Mouse (Mus musculus): ENCODE measurements around the gene Cxcl9. TPM values are rescaled to one million over a fixed set of nuclear protein-coding genes. Genes with fewer than 3 reads are reported as not detected.

The Cxcl9 gene
- polyA plus RNA-seq, 1 experiment = 7.3 TPM

- no peak for DNase-seq (ENCODE audit: low spot score)
Observed at GRCm38 (mm10) chr5:92336743-92337142, 8.9 kb upstream of the Cxcl9 start.

DNA sequence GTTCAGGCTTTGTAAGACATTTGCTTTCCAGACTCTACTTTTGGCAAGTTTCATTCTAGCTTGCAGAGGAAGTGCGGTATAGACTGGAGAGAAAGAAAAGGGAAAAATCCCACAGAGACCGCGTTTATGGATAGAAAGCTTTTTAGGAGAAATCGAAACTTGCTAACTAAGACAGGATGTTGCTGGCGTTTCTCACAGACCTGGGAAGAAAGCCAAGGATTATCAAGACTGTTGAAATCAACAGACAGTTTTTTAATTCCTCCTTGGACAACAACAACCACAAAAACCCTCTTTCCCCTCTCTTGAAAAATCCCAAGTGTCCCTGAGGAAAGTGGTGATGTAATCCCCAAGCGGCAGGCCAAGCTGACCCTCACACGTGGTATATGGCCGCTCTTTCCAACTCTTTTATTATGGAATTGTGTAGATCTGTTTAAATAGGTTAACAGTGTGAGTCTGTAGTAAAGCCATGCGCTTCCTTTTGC is 4.5 kb upstream of the Cxcl9 start:
- DNase-seq (ENCODE audit: low spot score) = no peak

GRCm38 (mm10) chr5:92331635-92332338 is 3.9 kb upstream of the Cxcl9 start, which contains the start of gene Art3:
Gene Art3 (plus strand): TSS chr5:92331827.
- DNase-seq (ENCODE audit: low spot score) = no peak

DNA sequence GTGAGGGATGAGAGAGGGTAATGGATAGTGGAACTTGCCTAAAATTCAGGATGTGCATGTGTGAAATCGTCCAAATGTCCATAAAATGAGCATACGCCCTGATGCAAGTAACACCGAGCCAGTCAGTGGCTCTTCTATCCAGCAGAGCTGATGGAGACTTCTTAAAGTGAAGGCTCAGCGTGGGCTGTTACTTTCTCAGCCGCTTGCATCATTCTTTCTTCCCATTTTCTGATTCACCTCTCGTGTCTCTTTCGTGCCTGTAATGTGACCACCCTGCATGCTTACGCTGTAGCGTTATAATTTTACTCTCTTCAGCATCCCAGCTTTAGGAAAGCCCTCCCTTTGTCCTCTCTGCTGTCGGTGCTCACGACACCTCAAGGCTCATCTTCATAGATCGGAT is 3.2 kb upstream of the Cxcl9 start:
- DNase-seq (ENCODE audit: low spot score) = no peak

DNA sequence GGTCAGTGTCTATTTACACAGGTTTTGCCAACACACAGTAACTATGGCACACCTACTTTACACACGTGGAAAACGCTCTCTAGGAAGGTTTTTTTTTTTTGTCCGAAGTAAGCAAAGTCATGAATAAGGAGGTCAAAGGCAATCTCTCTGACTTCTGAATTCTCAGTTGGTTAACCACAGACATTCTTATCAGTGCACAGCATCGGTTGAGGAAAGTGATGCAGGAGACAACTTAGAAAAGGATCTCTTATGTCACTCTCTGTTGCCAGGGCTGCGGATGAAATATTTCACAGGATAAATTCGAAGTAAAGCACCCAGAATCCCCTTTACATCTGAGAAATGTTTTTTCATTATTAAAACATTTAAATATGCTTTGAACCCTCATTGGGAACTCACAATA is 512 bp downstream of the Cxcl9 start:
- no peak for DNase-seq (ENCODE audit: low spot score)

DNA sequence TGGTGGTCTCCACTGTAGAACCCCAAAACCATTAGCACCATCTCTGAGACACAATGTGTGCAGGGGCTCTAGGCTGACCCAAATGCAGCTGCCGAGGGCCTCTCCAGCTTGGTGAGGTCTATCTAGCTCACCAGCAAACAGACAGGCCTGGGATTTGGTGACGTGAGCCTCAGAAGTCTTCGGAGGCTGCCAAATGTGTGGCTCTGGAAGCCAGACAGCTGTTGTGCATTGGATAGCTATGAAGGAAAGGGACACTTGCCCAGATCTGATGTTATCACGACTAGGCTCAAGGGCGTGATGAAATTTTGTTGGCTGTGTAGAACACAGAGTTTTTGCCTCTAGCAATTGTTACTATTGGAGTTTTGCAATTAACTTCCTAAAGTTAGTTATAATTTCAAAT is 4.6 kb downstream of the Cxcl9 start:
- no peak for DNase-seq (ENCODE audit: low spot score)

- no peak for DNase-seq (ENCODE audit: low spot score)
Observed at GRCm38 (mm10) chr5:92322612-92323011, 5.3 kb downstream of the Cxcl9 start.

DNA sequence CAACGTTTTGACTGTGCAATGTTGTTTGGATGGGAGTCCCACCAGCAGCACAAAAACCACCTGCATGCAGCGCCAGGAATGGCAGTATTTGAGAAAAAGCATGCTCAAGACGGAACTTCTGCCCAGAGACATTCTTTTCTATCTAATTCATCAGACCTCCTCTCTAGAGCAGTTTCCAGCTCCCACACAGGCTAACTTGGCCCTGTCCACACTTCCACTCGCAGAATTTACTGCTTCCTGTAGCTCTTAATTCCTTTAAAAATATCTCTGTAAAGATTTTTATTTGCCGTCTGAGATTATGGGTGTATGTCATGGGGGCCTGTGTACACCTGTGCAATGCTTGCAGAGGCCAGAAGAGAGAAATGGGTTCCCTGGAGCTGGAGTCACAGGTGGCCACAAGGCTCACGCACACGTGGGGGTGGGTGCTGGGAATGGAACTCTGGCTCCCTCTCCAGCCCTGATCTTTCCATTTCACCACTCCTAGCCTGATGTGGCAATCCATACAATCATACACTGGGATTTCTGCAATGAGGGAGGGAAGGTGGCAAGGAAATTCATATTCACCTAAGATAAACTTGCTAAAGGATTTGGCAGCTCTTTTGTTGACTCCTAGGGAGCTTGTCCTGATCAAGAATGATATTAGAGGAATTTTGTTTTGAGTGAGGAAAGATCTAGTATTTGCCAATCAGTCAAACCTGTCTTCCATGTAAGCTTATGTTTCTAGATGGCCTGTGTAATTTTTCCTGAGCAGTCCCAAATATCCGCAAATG is 6.1 kb downstream of the Cxcl9 start:
- no peak for DNase-seq (ENCODE audit: low spot score)

GRCm38 (mm10) chr5:92318596-92318995 is 9.3 kb downstream of the Cxcl9 start:
- DNase-seq (ENCODE audit: low spot score) = no peak

DNA sequence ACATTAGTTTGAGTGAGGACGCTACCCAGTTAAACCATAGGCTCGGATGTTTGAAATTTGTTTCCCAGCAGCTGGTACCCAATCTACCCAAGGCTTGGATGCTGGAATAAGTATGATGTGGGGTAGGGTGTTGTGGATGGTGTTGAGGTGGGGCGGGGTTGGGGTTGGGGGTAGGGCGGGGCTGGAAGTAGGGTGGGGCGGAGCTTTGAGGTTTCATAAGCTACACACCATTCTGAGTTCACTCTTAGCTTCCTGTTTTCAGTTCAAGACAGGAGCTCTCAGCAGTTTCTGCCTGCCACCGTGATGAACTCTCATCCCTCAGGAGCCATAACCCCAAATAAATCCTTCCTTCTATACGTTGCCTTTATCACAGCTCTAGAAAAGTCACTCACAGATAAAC is 9.8 kb downstream of the Cxcl9 start:
- DNase-seq (ENCODE audit: low spot score) = no peak

DNA sequence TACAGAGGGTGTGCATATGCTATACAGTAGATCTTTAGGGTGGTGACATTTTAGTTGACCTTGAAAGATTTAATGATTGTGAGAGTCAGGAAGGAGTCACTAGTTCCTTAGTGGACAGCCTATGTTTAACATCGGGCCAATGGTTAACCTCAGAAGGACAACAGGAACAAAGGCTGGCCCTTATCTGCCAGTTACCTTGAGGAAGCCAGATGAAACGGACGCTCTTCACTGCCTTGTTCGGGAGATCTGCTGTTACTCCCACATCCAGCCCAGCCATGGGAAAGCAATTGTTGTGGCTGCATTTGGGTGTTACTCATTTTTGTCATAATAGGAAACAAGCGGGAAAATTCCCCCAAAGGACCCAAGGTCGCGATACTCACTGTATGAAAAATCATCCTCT is 14.1 kb downstream of the Cxcl9 start:
- no peak for DNase-seq (ENCODE audit: low spot score)

DNA sequence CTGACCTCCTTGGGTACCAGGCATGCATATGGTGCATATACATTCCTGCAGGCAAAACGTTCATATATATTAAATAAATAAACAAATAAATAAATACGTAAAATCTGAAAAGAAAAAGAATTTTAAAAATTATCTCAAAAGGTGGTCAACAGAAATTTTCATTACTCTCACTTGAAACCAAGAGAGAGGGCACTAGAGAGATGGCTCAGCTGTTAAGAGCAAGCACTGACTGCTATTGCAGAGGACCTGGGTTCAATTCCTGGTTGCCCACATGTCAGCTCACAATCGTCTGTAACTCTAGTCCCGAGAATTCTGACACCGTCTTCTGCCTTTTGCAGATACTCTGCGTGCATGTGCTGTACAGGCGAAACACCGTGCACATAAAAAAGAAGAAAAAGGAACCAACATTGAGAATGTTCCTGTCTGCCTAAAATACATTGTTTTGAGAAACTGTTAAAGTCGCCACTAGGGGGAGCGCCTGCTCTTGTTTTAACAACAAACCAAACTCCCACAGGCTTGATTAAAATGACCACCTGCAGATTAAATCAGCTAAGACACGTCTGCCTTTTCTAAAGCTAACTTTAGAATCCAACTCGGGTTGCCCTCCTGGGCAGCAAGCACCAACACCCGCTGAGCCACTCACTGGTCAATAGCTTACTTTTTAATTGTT is 15.7 kb downstream of the Cxcl9 start:
- DNase-seq (ENCODE audit: low spot score) = peak; percentile 48

GRCm38 (mm10) chr5:92309681-92310511 is 18.0 kb downstream of the Cxcl9 start, which contains the start of gene Sdad1:
Gene Sdad1 (minus strand): TSS chr5:92310479.
- peak; percentile 80 for DNase-seq (ENCODE audit: low spot score)

GRCm38 (mm10) chr5:92304291-92304690 is 23.6 kb downstream of the Cxcl9 start:
- DNase-seq (ENCODE audit: low spot score) = no peak

DNA sequence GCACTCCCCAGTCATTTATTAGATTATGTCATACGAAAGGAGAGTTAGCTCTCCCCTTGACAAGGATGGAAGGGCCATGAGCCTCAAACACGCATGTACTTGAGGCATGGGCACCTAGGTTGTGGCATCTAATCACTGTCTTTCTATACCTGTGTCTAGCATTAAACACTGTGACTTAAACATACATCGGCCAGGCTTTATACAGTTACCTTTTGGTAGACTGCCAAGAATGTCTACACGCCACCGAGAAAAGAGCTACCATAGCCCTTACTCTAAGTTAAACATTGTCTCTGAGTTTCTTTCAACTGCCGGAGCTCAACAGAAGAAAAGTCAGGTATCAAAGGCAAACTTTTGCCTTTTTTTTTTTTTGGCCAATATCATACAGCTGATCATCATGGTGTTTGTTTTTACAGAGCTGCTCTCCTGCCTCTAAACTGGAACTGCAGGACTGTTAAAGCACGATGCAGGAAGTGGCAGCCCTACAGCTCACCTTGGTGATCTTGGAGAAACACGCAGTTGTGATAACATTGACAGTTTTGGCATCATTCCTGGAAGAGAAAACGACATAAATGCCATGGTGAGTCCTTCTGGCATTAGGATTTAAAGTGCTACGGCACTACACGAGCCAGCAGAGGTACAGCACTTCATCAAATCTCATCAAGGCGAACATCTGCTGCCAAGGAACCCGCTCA is 25.6 kb downstream of the Cxcl9 start:
- no peak for DNase-seq (ENCODE audit: low spot score)

GRCm38 (mm10) chr5:92294525-92294924 is 33.4 kb downstream of the Cxcl9 start:
- DNase-seq (ENCODE audit: low spot score) = no peak

DNA sequence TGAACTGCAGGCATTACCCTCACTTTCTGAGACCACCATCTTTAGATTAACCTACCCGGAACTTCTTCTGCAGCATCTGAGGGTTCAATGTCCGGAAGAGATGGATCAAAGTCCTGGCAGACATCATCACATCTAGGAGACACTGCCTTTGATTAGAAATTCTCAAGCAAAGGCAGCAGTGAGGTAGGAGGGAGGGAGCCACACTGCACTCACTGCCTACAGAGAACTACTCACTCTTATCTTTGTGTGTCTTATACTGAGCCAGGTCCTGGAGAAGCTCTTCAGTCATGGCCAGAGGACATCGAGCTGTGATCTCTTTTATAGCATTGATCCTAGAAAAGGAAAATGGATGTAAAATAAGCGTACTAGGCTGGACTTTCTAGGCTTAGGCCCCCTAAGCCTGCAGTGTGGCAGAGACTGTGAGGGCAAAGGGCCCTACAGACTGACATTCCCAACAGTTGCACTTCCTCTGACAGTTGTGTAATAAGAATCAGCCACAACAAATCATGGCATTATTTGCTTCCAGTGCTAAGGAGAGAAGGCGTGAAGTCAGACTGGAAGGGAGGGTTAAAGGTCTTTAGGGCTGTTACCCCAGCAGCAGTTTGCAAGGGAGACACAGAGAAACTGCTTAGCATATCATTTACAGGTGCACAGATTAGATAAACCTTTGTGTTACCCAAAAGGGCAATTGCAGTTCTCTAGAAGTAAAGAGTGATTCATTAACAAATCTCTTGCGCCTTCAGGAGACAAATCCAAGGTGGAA is 36.0 kb downstream of the Cxcl9 start:
- DNase-seq (ENCODE audit: low spot score) = no peak

DNA sequence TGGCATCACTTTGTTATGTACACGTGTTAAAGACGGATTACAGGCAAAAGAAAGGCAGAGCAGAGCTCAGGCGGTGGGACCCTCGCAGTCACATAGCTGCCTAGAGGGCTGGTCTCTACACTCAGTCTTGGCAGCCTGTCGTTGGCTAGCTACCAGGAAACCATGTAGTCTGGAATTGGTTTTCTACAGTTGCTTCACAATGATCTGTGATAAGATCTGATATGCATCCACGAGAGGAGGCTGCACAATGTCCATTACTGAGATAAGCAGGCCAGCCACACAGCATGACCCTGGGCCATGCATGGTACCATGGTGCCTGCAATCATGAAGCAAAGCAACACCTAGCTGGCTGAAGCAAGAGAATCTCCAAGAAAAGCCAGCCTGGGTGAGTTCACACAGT is 40.0 kb downstream of the Cxcl9 start:
- DNase-seq (ENCODE audit: low spot score) = no peak

GRCm38 (mm10) chr5:92283107-92283506 is 44.8 kb downstream of the Cxcl9 start:
- DNase-seq (ENCODE audit: low spot score) = no peak

GRCm38 (mm10) chr5:92282571-92282970 is 45.3 kb downstream of the Cxcl9 start:
- DNase-seq (ENCODE audit: low spot score) = no peak
